Mouse (Mus musculus) adipocyte (in vitro differentiated cells): ENCODE results near the gene Mapk3.

Source experiments
- DNase-seq: peaks from one replicate; pipeline ENCODE4 v3.0.0-alpha.2; 2016; ENCODE audit warnings: low spot score

The Mapk3 gene

DNA sequence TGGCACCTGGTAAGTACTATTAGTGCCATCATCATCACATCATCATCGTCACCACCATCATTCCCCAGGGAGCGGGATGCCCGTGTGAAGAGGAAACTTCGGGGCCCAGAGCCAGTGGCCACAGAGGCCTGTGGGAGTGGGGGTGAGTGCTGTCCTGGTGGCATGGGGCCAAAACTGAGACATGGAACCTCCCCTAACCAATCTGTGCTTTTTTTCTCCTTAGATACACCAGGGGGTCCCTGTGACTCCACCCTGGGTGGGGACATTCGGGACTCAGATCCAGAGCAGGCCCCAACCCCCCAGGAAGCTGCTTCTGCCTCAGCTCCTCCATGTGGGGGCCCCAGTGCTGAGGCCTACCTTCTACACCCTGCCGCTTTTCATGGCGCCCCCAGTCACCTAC lies 25.1 kb downstream of the Mapk3 start:
- DNase-seq: no peak

DNA sequence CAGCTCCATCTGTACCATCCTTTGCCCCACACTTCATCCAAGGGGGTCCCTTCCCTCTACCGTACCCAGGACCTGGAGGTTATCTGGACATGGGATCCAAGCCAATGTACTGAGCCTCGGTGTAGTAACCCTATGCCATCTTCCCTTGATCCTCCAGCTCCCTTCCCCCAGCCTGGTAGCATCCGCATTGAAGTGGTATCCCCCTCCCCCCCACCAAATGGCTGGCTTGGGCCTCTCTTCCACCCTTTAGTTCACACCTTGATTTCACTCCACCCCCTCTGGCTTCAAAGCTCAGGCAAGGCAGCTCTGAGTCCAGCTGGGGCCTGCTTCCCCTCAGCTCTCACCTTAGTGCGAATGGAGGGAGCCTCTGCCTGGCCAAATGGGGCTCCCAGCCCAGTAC lies 25.7 kb downstream of the Mapk3 start:
- DNase-seq: no peak

DNA sequence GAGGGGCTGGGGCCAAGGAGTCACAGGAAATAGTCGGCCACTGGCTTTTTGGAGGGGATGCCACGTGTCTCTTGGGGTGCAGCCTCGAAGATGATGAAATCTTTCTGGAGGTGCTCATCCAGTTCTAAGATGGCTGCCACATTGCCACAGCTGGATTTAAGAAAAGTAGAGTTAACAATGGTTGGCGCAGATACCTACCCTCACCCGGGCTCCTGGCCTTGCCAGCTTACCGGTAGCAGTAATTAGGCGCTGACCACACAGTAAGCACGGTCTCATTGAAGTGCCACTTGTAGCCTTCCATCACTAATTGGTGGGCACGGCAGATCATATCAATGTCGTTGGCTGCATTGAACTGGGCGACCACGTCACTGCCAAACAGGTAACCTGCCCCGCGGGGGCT lies 26.7 kb downstream of the Mapk3 start:
- no peak for DNase-seq

DNA sequence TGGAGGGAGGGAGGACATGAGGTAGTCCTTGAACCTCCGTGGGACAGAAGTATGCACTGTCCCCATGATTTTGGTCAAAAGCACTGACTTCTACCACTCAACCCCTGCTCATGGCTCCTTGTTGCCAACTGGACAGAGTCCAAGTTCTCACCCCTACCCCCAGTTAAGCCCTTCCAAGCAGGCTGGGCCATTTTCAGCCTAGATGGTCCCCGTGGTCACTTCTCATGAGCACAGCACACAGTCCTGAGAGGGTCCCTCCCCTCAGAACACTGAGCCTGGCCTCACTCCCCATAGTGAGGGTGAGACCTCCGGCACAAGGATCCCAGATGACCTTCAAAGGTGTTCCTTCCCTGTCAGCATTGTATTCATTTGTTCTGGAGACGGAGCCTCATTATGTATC lies 29.7 kb downstream of the Mapk3 start:
- no peak for DNase-seq

DNA sequence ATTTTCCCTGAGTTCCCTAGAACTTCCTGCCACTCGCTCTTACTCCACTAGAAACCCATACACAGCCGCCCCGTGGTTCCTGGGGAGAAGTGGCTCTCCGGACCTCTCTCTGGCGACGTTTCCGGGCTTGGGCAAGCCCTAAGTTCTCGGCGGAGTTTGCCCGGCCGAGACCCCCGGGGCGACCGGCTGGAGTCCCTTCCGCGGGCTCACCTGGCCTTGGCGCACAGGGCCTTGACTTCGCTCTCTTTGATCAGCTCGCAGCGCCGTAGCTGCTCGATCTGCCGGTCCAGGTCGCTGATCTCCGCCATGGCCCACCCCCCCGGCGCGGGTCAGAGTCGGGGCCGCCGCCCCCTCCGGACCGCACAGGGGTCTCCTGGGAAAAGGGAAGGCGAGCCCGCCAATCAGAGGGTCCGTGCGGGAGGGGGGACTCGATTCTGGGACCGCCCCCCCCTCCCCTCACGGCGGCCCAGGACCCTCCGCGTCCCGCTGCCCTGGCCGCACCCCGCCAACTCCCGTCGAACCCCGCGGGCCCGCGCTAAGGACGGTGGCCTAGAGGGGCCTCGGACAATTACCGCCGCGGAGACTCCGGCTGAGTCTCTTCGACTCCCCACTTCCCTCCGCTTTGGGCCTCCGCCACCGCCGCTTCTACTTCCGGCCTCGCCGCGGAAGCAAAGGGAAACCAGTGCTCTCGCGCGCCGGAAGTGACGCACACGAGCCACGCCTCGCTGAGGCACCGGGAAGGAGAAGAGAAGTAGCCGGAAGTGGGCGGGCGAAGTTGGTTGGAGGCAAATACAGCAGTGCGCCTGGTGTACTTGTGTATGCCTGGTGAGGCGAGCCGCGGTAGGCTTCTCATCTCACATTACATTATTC lies 32.7 kb downstream of the Mapk3 start, which contains the start of gene Ppp4c:
Gene Ppp4c (minus strand): TSS at position 646 of the 870 bp plus-strand sequence.
- DNase-seq: peak; percentile 95

DNA sequence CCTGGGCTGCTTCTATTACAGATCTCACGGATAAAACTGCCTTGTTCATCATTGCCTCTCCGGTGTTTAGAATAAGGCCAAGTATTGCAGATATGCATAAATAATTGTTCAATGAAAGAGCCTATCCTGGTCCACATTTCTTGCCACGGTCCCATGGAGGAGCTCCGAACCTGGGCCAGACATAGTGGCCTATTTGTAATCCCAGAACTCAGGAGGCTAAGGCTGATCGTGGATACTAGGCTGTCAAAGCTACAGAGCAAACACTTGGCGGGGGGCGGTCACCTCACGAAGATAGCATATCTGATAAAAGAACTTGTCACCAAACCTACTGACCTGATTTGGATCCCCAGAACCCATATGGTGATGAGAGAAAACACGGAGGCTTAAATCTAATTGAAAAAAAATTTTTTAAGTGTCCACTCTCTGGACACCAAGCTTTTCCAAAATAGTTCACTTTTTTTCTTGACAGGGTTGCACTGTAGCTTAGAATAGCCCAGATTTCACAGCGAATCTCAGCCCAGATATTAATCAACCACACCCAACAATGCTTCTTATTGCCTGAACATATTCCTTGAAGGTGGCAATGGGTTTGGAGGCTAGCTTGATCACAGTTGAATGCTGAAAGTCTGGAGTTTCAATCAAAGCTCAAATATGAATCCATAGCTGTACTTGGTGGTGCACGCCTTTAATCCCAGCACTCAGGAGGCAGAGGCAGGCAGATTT lies 33.5 kb downstream of the Mapk3 start:
- no peak for DNase-seq

DNA sequence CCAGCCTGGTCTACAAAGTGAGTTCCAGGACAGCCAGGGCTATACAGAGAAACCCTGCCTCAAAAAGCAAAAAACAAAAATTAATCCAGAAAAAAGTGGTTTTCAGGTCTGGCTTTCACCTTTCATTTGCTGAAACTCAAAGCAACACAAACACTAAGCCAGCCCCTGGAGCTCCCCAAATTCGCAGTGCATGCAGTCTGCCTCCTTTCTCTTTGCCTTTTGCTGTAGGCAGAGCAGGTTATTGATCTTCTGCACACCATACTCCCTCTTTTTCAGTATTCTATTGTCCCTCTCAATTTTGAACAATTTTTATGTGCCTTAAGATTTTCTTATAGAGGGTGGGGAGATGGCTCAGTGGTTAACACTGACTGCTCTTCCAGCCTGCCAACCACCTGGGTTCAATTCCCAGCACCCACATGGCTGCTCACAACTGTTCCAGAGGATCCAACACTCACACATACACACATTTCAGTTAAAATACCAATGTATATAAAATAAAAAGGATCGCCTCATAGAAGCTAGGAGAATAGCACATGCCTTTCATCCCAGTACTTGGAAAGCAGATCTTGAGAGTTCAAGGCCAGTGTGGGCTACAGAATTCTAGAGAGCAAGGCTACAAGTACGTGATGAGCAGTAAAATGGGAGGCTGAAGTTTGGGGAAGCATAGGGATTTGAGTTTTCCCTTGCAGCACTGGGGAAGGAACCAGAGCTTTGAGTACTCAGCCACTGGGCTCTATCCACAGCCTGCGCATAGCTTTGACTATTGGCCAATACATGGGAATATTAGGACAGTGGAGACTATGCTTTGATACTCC lies 34.3 kb downstream of the Mapk3 start:
- DNase-seq: no peak

DNA sequence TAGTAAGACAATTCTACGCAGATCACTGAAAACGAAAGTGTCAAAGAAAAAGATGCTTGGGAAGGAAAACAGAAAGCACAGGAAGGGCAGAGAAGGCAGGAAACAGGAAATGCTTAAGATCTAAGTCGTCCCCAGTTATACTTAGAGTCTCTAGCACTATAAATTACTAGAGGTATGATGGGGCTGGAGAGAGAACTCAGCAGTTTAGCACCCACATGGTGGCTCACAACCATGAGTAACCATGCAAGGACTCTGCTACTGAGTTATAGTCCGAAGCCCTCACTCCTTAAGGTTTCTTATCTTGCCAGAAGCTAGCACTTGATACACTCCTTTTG lies 34.8 kb downstream of the Mapk3 start:
- DNase-seq: no peak

DNA sequence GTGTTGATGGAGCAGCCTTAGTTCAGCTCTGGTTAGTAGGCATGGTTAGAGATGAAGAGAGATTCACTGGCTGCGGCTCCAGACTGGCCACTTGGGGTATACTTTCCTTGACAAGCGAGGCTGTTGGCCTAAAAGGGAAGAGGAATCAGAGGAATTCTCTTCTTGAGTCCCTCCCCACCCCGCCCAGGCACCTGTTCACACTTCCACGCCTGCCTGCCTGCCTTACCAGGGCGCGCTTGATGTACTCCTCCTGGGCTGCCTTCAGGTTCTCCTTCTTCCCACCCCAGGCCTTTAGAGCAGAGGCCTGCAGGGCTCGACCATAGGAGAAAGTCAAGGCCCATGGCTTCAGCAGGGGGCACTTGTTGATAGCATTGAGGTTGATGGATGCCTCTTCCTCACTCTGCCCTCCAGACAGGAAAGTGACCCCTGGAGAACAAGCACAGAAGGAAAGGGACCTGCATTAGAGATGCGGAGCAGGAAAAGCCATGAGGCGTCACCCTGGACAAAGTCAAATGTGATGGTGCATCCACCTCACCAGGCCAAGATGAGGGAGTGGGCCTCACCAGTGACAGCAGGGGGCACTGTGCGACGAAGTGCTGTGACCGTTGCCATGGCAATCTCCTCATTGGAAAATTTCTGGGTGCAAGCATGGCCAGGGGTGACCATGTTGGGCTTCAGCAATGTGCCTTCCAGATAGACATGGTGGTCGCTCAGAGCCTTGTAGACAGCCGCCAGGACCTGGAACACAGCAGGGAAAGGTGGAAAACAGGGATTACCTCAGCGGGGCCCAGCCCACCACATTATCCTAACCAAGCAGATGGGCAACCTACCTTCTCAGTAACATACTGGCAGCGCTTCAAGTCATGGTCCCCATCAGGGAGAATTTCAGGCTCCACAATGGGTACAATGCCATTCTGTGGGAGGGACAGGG lies 36.3 kb downstream of the Mapk3 start:
- no peak for DNase-seq

DNA sequence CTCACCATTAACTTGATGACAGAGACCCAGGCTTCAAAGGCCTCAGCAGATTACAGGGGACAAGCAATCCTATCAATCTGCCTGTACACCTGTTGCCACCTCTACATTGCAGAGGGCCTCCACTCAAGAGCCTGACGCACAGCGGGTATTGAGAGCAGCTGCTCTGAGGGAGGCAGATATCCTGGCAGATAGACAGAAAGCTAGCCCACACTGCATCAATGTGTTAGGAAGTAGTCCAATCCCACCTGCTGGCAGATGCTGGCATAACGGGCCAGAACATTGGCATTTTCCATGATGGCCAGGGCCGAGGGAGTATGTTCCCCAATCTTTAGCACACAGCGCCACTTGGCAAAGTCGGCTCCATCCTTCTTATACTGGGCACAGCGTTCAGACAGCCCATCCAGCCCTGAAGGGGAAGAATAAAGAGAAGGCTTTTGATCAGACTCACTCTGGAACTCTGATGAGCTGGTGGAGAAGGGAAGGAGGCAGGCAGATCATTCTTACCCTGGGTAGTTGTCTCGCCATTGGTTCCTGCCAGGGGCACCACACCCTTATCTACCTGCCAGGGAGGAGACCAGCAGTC lies 37.0 kb downstream of the Mapk3 start:
- no peak for DNase-seq

DNA sequence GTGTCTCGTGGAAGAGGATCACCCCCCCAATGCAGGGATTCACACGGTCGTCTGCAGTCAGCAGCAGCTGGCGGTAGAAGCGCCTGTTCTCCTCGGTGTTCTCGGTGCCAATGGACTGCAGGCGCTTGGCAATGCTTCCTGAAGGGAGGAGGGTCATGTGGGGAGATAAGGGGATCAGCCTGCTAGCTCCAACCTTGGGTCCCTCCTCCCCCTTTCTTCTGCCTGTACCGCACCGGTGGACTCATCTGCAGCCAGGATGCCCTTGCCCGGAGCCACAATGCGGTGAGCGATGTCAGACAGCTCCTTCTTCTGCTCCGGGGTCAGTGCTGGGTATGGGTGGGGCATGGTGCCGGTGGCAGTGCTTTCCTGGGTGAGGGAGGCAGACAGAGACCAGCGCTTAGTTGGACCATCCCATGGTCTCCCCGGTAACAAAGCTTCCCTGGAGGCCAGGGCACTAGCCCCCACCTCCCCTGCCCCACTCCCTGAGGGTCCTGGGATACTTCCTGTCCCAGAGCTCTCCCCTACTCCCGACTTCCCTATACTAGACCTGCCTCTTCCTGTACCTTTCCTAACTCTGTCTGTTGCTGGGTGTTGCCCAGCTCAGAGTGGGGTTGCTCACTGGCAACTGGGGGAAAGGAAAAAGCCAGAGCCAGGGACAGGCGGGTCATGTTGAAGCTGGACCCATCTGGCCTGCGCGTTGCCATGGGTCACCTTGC lies 38.2 kb downstream of the Mapk3 start, which contains the start of gene Fam57b:
Gene Fam57b (plus strand): TSS at position 258 of the 716 bp plus-strand sequence.
- DNase-seq: no peak

DNA sequence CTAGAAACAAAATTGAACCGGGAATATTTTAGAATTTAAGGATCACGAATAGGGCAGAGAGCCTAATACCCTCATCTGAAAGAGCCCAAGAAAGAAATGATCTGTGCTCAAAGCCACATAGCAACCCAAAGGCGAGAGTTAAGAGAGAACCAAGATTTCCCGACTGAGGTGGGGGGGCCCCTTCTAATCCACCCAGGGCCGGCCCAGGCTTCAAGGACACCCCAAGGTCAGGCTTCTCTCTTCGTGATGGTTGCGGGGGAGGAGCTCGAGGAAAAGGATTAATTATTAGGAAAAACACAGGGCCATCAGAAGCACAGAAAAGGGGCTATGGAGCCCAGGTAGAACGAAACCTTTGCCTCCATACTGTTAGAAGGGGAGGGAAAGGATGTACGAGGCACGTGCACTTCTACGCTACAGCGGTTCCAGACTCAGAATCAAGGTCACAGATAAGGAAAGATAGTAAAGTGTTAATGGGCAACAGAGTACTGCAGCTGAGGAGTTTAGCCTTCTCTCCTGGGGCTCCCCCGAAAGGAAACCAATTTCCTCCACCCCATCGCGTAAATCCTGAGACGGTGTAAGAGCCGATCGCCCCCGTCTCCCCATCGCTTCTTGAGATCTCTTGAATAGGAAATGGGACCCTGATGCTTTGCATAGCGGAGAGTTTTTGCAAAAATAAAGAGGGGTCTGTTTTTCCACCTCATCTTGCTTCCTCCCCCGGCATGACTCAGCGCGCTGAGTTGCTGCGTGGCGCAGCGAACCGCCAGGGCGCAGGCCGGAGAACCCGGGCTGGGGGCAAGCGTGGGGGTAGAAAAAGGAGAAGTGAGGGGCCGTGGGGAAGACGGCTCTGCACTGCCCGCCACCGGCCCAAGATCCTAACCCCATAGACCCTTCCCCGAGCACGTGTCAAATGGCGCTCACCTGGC lies 39.0 kb downstream of the Mapk3 start:
- DNase-seq: no peak

DNA sequence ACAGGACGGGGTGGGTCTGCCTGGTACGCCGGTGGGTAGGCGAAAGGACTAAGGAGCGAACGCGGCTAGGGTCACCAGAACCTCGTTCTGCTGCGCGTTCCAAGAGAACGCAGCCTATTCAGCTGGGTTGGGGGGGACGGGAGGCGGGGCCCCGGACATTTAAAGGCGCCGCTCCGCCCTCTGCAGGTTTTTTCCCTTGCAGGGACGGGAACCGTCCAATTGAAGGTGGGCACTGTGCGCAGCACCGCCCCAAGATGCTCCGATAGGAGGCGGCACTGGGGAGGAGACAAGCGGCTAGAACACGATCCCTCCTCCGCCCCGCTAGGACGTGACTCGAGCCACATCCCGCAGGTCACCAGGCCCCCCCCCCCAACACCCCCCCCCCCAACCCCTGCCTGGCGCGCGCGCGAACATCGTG lies 39.7 kb downstream of the Mapk3 start:
- peak; percentile 94 for DNase-seq

DNA sequence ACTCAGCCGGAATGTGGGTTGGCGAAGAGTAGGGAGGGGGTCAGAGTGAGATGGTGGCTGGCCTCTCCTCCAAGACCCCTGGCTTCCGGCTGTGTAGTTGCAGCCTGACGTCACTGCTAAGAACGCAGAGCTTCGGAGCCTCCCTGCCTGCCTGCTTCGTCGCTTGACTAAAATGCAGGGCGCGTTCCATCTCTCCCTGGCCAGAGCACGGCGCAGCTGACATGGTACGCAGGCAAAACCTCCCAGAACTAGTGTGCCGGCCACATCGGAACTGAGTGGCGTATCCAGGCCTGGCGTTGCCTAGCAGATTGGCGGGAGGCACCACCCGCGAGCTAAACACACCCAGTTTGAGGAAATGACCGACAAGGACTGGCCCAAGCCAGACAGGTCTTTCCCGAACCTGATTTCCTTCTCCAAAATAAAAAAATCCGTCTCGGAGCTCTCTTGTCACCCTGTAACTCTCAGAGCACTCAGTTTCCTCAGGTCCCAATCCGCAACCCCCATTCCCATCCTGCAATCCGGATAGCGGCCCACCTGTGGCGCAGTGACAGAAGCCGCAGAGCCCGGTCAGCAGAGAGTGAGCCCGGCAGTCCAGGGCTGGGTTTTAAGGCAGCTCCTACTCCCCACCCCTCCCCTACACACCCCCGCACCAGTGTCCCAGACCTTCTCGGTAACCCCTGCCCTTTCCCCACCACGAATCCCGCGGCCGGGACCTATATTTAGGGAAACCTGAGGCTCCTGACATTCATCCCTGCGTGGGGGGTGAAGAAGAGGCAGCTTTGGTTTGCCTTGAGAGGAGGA lies 40.3 kb downstream of the Mapk3 start:
- DNase-seq: no peak

DNA sequence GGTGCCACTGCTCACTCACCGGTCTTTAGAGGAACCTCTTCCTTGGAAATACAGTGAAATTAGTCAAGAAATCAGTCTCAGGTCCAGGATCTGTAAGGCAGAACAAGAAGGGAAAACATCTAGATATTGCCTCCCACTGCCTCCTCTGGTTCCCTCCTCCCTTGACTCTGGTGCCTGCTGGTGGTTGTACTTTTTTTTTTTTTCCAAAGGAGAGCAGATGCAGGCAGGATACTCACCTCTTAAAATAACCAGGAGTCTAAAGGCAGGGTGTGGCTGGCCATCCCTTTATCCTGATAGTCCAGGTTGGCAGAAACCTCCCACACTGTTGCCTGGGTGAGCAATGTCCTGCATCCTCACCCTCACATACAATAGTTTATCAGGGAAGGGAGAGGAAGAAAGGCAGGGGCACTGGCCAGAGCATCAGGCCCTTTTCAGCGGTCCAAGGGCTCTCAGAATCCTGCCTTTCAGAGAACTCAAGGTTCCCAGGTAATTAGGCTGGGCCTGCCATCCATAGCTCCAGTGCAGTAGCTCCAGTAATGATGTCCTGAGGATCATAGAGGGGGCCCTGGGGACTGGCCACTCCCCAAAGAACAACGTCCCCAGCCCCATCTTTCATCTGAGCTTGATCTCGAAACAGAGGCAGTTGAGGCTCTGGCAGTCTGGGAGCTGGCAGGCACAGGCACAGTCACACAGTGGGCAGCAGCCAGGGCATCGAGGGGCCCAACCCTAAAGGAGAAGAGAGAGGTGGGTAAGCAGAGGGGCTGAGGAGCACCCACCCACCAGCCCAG lies 41.1 kb downstream of the Mapk3 start:
- no peak for DNase-seq

DNA sequence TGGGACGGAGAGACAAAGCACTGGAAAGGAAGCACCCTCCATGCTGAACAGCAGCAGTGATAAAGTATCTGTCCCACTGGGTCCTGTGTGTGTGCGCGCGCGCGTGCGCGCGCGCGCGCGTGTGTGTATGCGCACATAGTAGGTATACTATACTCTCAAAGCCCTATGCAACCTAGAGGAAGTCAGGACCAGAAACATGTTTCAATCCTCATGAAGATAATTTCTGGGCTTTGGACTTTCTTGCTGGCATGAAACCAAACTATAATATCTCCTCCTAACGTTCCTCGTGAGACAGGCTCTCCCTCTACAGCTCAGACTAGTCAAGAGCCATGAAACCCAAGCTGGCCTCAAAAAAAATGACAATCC lies 41.6 kb downstream of the Mapk3 start:
- DNase-seq: no peak

DNA sequence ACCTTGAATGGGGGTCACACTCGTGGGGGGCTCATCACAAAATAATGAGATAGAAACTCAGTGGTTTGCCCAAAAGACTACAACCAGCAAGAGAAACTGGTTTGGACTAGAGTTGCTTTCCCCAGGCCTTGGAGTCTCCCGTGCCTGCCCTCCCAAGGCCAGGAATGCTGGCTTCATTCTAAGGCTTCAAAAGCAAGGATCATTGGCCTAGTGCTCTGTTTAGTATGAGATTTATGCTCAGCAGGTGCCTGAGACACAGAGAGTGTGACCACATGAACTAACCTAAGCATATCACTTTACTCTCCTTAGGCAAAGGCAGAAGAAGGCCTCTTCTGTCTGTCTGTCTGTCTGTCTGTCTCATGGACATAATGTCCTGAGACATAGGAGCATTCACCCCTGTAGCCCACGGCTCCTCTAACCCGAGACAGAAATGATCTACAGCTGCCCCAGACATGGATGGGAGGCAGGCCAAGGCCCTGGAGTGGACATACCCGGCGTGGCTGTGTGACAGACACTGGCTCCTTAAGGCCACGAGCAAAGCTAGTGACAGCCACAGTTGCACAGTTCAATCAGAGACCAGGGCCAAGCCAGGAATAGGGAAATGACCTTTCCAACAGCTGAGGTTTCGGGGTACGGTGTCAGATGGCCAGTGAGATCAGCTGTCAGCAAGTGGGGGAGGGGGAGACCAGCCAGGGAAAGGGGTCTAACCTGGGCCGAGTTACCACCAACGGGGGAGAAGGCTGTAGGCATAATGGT lies 42.9 kb downstream of the Mapk3 start:
- no peak for DNase-seq
